Mouse (Mus musculus) heart, embryonic 15.5 days (tissue): Measurements from ENCODE around the gene Spata1. TPM values are rescaled to one million over a fixed set of nuclear protein-coding genes. Genes with fewer than 3 reads are reported as not detected.

Experiments used
- ATAC-seq: fragments of 200-750 bp; cut with Nextera tagmentation; replicated peaks from 2 replicates; pipeline ENCODE4 v1.8.0; 2017; ENCODE audit warnings: low read depth, moderate TSS enrichment; ENCODE audit not compliant: insufficient number of reproducible peaks, insufficient read depth, low FRiP score
- H3K27ac ChIP-seq: fragments of 300-500 bp; sonication (generic); 2 replicates; pipeline ENCODE4 v1.5.1; 2015; ENCODE audit warnings: mild to moderate bottlenecking, inconsistent platforms
- H3K27me3 ChIP-seq: fragments of 300-500 bp; sonication (generic); 2 replicates; pipeline ENCODE4 v1.6.1; 2015; ENCODE audit warnings: inconsistent platforms
- H3K36me3 ChIP-seq: fragments of 300-500 bp; sonication (generic); 2 replicates; pipeline ENCODE4 v1.6.1; 2015; ENCODE audit warnings: mild to moderate bottlenecking, inconsistent platforms
- H3K4me1 ChIP-seq: fragments of 300-500 bp; sonication (generic); replicated peaks from 2 replicates; pipeline ENCODE4 v1.6.1; 2015; ENCODE audit warnings: inconsistent platforms
- H3K4me2 ChIP-seq: fragments of 300-500 bp; sonication (generic); 2 replicates; pipeline ENCODE4 v1.6.1; 2015; ENCODE audit warnings: inconsistent platforms, mild to moderate bottlenecking, moderate library complexity
- H3K4me3 ChIP-seq: fragments of 300-500 bp; sonication (generic); 2 replicates; pipeline ENCODE4 v1.5.1; 2015; ENCODE audit warnings: mild to moderate bottlenecking, inconsistent platforms
- H3K9ac ChIP-seq: fragments of 300-500 bp; sonication (generic); 2 replicates; pipeline ENCODE4 v1.6.1; 2015; ENCODE audit warnings: mild to moderate bottlenecking, inconsistent platforms
- H3K9me3 ChIP-seq: fragments of 300-500 bp; sonication (generic); replicated peaks from 2 replicates; pipeline ENCODE4 v1.6.1; 2016; ENCODE audit warnings: inconsistent platforms
- WGBS: fragments of 180-500 bp; shearing (Covaris S2); methylation state at CpG from one replicate; pipeline ENCODE4 v1.1.7; 2015; ENCODE audit warnings: mixed read lengths; 5-methylcytosine and 5-hydroxymethylcytosine counted together
- polyA plus RNA-seq: library from polyadenylated mRNA; unstranded; fragments of >200 nt; fragmentation: Nextera tagmentation; extraction: Ambion mirVana; gene quantifications from 2 replicates; pipeline ENCODE4 v1.2.1, GENCODE M21; 2015

Gene Spata1
- polyA plus RNA-seq, 1 experiment from 2014 or later: 4.2 TPM

DNA sequence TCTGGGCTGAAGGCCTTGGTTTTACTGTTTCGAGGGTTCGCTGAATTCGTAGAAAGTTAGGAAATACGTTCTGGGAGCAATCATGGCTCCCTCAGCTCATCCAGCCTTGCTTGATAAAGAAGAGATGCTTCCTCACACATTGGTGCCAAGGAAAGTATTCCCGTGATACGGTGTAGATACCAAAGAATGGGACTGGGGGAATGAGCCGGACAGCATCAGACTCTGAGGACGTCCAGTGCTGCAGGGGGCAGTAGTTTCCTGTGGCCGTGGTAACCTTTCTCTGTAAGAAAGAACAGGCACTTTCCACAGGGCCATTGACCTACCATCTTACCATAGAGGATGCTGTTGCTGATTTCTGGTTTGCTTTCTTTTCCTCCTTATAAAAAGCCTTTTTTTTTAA, 80.0 kb downstream of the Spata1 start:
- Histone ChIP-seq H3K9ac (no peak overlapping the region), H3K9me3 (no peaks in the 10 kb centered on the region), H3K27me3 (no peaks in the 10 kb centered on the region), H3K4me1 (peaks cover 16% of the 10 kb centered on the region), H3K4me2 (no peak overlapping the region), H3K27ac (peak overlapping the region; percentile 44), H3K36me3 (peaks cover 10% of the 10 kb centered on the region; the same call in 1 of the 2 replicates), H3K4me3 (no peak overlapping the region)
- ATAC-seq: no peak
- WGBS: 78% methylated on average over 9 of the region's 9 CpGs

DNA sequence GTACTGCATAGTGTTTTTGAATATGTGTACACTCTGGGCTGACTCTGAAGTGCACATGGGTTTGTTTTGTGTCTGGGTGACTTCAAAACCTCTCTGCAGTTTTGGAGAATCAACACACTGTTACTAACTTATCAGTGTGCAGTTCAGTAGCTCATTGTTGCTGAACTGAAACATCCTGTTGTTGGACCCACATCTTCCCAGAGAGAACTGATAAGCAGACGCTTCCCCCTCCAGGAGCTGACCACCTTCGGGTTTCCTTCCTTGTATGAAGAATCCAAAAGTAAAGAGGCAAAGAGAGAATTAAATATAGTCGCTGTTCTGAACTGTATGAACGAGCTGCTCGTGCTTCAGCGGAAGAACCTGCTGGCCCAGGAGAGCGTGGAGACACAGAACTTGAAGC, 80.7 kb downstream of the Spata1 start:
- Histone ChIP-seq H3K36me3 (peaks cover 10% of the 10 kb centered on the region; the same call in 1 of the 2 replicates), H3K27ac (peak overlapping the region; percentile 44), H3K9me3 (no peaks in the 10 kb centered on the region), H3K4me3 (no peak overlapping the region), H3K27me3 (no peaks in the 10 kb centered on the region), H3K9ac (no peak overlapping the region), H3K4me2 (no peak overlapping the region), H3K4me1 (peaks cover 11% of the 10 kb centered on the region; the same call in 1 of the 2 replicates)
- 64% methylated on average over 7 of the region's 7 CpGs for WGBS
- 0 out of 2 replicates have a peak, but pooled peaks have one; percentile 12 for ATAC-seq

DNA sequence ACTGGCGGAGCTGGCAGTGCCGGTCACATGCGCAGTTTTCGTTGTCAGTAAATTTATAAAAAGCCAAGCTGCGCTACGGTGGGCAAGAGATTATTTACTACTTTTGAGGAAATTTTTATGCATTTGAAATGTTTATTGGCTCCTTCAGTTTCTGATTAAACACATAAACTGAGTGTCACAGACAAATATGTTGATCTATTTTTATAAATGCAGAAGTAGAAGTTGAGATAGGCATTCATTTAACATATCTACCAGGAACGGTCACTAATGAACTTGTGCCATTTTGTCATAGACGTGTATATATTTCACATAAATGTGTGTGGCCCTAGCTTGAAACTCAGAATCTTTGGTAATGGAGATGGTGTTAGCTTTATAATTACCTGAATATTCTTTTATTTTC, 81.7 kb downstream of the Spata1 start:
- Histone ChIP-seq H3K4me1 (peaks cover 13% of the 10 kb centered on the region; the same call in 1 of the 2 replicates), H3K27ac (no peak overlapping the region), H3K9ac (no peak overlapping the region), H3K4me3 (no peak overlapping the region), H3K4me2 (no peak overlapping the region), H3K36me3 (peaks cover 6% of the 10 kb centered on the region; the same call in 1 of the 2 replicates), H3K9me3 (no peaks in the 10 kb centered on the region), H3K27me3 (no peaks in the 10 kb centered on the region)
- 93% methylated on average over 8 of the region's 8 CpGs for WGBS
- no peak for ATAC-seq

DNA sequence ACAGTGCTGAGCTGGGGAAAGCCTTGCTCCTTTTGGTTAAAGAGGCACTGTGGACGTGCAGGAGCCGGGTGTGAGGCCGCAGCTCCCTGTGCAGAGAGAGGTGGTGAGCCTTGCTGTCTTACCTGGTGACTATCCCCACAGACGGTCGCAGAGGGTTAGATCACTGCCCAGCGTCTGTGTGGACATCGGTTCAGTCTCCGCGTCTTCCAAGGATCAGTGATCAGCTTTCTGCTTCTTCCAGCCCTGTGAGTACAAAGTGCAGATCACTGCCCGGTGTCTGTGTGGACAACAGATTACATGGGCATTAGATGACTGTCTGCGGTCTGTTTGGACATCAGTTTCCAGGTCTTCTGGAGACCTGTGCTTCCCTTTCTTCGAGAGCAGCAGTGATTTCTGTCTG, 85.0 kb downstream of the Spata1 start:
- no peak for ATAC-seq
- H3K9ac ChIP-seq: no peak overlapping the region
- H3K27me3 ChIP-seq: no peaks in the 10 kb centered on the region
- no peak overlapping the region for H3K27ac ChIP-seq
- no peaks in the 10 kb centered on the region for H3K9me3 ChIP-seq
- H3K4me1 ChIP-seq: peaks cover 17% of the 10 kb centered on the region
- 93% methylated on average over 12 of the region's 12 CpGs for WGBS
- no peak overlapping the region for H3K4me3 ChIP-seq
- H3K36me3 ChIP-seq: peaks cover 5% of the 10 kb centered on the region; the same call in 1 of the 2 replicates
- H3K4me2 ChIP-seq: no peak overlapping the region

DNA sequence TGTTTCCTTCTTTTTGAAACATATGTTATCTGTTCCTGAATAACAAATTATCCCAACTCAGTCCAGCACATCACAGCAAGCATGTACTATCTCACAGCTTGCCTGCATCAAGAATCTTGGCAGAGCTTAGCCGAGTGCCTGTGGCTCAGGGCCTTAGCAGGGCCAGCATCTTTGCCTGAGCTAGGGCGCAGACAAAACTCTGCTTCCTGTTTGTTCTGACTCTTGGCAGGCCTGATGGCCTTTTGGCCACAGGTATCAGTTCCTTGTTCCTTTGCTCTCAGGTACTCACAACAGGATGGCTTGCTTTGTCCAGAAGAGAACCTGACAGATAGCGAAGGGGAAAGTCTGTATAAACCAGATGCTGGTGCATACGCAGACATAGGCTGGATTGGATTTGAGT, 85.6 kb downstream of the Spata1 start:
- H3K9ac ChIP-seq: no peak overlapping the region
- H3K27ac ChIP-seq: no peak overlapping the region
- peaks cover 17% of the 10 kb centered on the region for H3K4me1 ChIP-seq
- H3K27me3 ChIP-seq: no peaks in the 10 kb centered on the region
- WGBS: 69% methylated on average over 4 of the region's 4 CpGs
- H3K4me3 ChIP-seq: no peak overlapping the region
- H3K4me2 ChIP-seq: no peak overlapping the region
- no peak for ATAC-seq
- H3K36me3 ChIP-seq: no peaks in the 10 kb centered on the region; the same call in 1 of the 2 replicates
- H3K9me3 ChIP-seq: no peaks in the 10 kb centered on the region

DNA sequence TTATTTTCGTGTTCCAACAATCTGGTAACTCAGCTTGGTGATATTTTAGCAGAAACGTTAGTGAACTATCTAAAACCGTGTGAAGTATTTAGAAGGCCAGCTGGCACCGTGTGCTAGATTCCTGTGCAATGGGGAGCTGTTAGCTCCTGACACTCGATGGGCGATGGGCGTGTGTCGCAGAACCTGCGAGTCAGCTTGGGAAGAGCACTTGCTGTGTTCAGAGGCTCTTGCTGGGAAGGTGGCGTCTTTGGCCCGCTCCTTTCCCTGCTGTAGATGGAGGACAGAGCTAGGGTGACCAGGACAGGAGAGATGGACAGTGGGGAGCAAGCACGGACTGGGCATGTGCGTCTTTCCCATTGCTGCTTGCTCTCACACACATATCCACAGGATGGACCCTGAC, 86.5 kb downstream of the Spata1 start:
- Histone ChIP-seq H3K27ac (no peak overlapping the region), H3K9ac (no peak overlapping the region), H3K27me3 (no peaks in the 10 kb centered on the region), H3K4me3 (no peak overlapping the region), H3K4me2 (no peak overlapping the region), H3K36me3 (no peaks in the 10 kb centered on the region), H3K4me1 (peaks cover 17% of the 10 kb centered on the region), H3K9me3 (no peaks in the 10 kb centered on the region)
- ATAC-seq: no peak
- 77% methylated on average over 13 of the region's 13 CpGs for WGBS

DNA sequence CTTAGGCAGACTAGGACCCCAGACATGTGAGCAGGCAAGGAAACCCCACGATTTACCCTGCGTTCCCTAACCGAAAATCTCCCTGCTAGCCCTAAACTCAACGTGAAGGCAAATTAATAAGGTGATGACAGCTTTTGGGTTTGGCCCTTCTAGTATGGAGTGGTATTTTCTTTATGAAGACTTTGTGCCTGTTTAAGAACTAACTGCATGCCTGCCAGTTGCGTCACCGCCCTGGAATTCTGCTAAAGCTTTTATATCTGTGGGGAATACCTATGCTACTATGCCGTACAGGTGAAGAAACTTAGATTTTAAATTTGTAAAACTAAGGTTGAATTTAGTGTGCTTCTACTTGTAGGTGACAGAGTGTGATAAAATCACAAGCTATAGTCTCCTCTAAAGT, 87.1 kb downstream of the Spata1 start:
- Histone ChIP-seq H3K4me3 (no peak overlapping the region), H3K27me3 (no peaks in the 10 kb centered on the region), H3K4me2 (no peak overlapping the region), H3K4me1 (peaks cover 17% of the 10 kb centered on the region), H3K36me3 (no peaks in the 10 kb centered on the region), H3K9ac (no peak overlapping the region), H3K27ac (no peak overlapping the region), H3K9me3 (no peaks in the 10 kb centered on the region)
- WGBS: 67% methylated on average over 7 of the region's 7 CpGs
- no peak for ATAC-seq

DNA sequence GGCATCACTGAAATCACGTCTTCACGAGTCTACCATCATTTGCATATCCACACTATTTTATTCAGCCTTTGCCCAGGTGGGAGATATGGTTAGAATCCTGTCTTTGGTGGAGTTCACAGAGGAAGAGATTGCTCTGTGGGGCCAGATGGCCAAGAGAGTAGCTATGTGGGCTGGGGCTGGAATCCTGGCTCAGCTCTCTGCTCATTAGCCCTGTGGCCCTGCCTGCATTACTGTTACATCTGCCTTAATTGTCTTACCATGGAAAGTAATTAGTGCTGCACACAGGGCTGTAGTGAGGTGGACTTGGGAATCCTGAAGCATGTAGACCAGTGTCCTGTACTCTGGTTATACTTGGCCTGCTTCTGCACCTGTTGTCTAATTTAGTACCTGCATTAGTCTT, 87.5 kb downstream of the Spata1 start:
- no peak for ATAC-seq
- Histone ChIP-seq H3K9me3 (no peaks in the 10 kb centered on the region), H3K4me1 (peaks cover 17% of the 10 kb centered on the region), H3K4me3 (no peak overlapping the region), H3K9ac (no peak overlapping the region), H3K27me3 (no peaks in the 10 kb centered on the region), H3K27ac (no peak overlapping the region), H3K4me2 (no peak overlapping the region), H3K36me3 (no peaks in the 10 kb centered on the region)
- 70% methylated on average over 2 of the region's 2 CpGs for WGBS

DNA sequence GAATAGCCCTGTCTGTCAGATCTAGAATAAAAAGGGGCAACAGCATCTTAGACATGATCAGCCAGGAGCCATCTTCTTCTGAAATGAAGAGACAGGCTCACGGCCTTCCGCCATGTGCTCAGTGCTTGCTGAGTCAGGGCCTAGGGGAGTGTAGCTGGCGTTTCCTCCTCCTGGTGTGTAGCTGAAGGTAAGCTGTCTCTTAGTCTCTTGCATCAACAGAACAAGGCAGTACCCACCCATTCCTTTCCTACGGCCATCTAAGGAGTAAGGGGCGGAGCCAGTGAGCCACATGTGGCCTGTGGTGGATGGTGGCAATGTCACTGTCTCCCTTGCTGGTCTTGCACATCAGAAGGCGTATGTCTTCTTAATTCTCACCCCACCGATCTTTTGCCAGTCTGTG, 89.4 kb downstream of the Spata1 start:
- Histone ChIP-seq H3K27ac (no peak overlapping the region), H3K4me2 (no peak overlapping the region), H3K9me3 (no peaks in the 10 kb centered on the region), H3K36me3 (no peaks in the 10 kb centered on the region), H3K4me3 (no peak overlapping the region), H3K4me1 (peaks cover 27% of the 10 kb centered on the region), H3K9ac (no peak overlapping the region), H3K27me3 (no peaks in the 10 kb centered on the region)
- WGBS: 77% methylated on average over 7 of the region's 7 CpGs
- no peak for ATAC-seq

Other genes starting within 250 kb of the Spata1 start
- gene Ssx2ip, start 95.1 kb downstream of the Spata1 start, polyA plus RNA-seq: 15.5 and 20.1 TPM in 2 replicates
- gene Ctbs, start 50.0 kb downstream of the Spata1 start, polyA plus RNA-seq: 7.5 and 8.6 TPM in 2 replicates
- 976 and 1,307 TPM in 2 replicates for gene Gng5, start 54 bp upstream of the Spata1 start, polyA plus RNA-seq
- gene Rpf1, start 21.7 kb upstream of the Spata1 start, polyA plus RNA-seq: 33.6 and 35.5 TPM in 2 replicates
- 0.11 TPM in 1 of 2 replicates, not detected in the other for gene Uox, start 70.7 kb upstream of the Spata1 start, polyA plus RNA-seq
- gene Dnase2b, start 115.8 kb upstream of the Spata1 start, polyA plus RNA-seq: not detected in 2 replicates
- 0.10 TPM in 1 of 2 replicates, not detected in the other for gene 4930503B20Rik, start 151.6 kb upstream of the Spata1 start, polyA plus RNA-seq
- gene Samd13, start 185.8 kb upstream of the Spata1 start, polyA plus RNA-seq: 2.1 and 3.1 TPM in 2 replicates